Mouse (Mus musculus) urinary bladder, postnatal 25 days (tissue): Measurements from ENCODE around the gene Col25a1.

Experiments
- DNase-seq: peaks from one replicate; pipeline ENCODE4 v3.0.0; 2022; ENCODE audit warnings: low spot score

The Col25a1 gene

GRCm38 (mm10) chr3:130131201-130131600, at the start of gene Col25a1:
Col25a1 (plus strand) TSS chr3:130131501.
- no peak for DNase-seq

- no peak for DNase-seq
Observed at GRCm38 (mm10) chr3:130083312-130083711, 48.0 kb upstream of the Col25a1 start.

GRCm38 (mm10) chr3:130086372-130087080, 44.8 kb upstream of the Col25a1 start:
- no peak for DNase-seq

- DNase-seq = no peak
Observed at GRCm38 (mm10) chr3:130087466-130087865, 43.8 kb upstream of the Col25a1 start.

GRCm38 (mm10) chr3:130088654-130089053, 42.6 kb upstream of the Col25a1 start:
- no peak for DNase-seq

- no peak for DNase-seq
Observed at GRCm38 (mm10) chr3:130090460-130090859, 40.8 kb upstream of the Col25a1 start.

- no peak for DNase-seq
Observed at GRCm38 (mm10) chr3:130094125-130094704, 37.1 kb upstream of the Col25a1 start.

GRCm38 (mm10) chr3:130095160-130095781, 36.0 kb upstream of the Col25a1 start:
- peak; percentile 23 for DNase-seq

GRCm38 (mm10) chr3:130103486-130103885, 27.8 kb upstream of the Col25a1 start:
- no peak for DNase-seq

- DNase-seq = no peak
Observed at GRCm38 (mm10) chr3:130104471-130104870, 26.8 kb upstream of the Col25a1 start.

GRCm38 (mm10) chr3:130116886-130117285, 14.4 kb upstream of the Col25a1 start:
- no peak for DNase-seq

- no peak for DNase-seq
Observed at GRCm38 (mm10) chr3:130127840-130128239, 3.5 kb upstream of the Col25a1 start.

- no peak for DNase-seq
Observed at GRCm38 (mm10) chr3:130128564-130128963, 2.7 kb upstream of the Col25a1 start.

GRCm38 (mm10) chr3:130129635-130130206, 1.6 kb upstream of the Col25a1 start:
- DNase-seq = no peak

GRCm38 (mm10) chr3:130137204-130137603, 5.9 kb downstream of the Col25a1 start:
- no peak for DNase-seq

GRCm38 (mm10) chr3:130137640-130138039, 6.3 kb downstream of the Col25a1 start:
- no peak for DNase-seq

- DNase-seq = no peak
Observed at GRCm38 (mm10) chr3:130145874-130146273, 14.6 kb downstream of the Col25a1 start.

- no peak for DNase-seq
Observed at GRCm38 (mm10) chr3:130147827-130148226, 16.5 kb downstream of the Col25a1 start.

GRCm38 (mm10) chr3:130149180-130149579, 17.9 kb downstream of the Col25a1 start:
- no peak for DNase-seq

GRCm38 (mm10) chr3:130153117-130153516, 21.8 kb downstream of the Col25a1 start:
- DNase-seq = no peak

- DNase-seq = no peak
Observed at GRCm38 (mm10) chr3:130157551-130157950, 26.2 kb downstream of the Col25a1 start.

GRCm38 (mm10) chr3:130159906-130160305, 28.6 kb downstream of the Col25a1 start:
- DNase-seq = no peak

GRCm38 (mm10) chr3:130160902-130161301, 29.6 kb downstream of the Col25a1 start:
- DNase-seq = no peak
